Mouse (Mus musculus): ENCODE measurements around the gene Resf1. TPM values are rescaled to one million over a fixed set of nuclear protein-coding genes. Genes with fewer than 3 reads are reported as not detected.

Resf1 gene
- 334 and 354 TPM in 2 replicates for total RNA-seq (2023)

GRCm38 (mm10) chr6:149308956-149309932 lies at the start of gene Resf1:
Gene Resf1, plus strand, starts transcription at chr6:149309414.

Other genes starting within 250 kb of the Resf1 start
- gene Dennd5b, start 207.7 kb upstream of the Resf1 start, total RNA-seq (2023) = 0.82 and 1.2 TPM in 2 replicates
- gene Gm10203, start 179.2 kb upstream of the Resf1 start, total RNA-seq (2023) = not detected in 2 replicates
- 2.9 and 3.2 TPM in 2 replicates for gene Etfbkmt, start 169.6 kb upstream of the Resf1 start, total RNA-seq (2023)
- 26.6 and 32.1 TPM in 2 replicates for gene Amn1, start 120.7 kb upstream of the Resf1 start, total RNA-seq (2023)
- gene Bicd1, start 99.5 kb downstream of the Resf1 start, total RNA-seq (2023) = 0.09 and 0.14 TPM in 2 replicates